Mouse (Mus musculus) ovary, adult 18-20 months (tissue): ENCODE measurements around the gene Aatk.

Experiments used
- DNase-seq: peaks from one replicate; pipeline ENCODE4 v3.0.0; 2022; ENCODE audit warnings: low spot score, mixed read lengths

Gene Aatk

DNA sequence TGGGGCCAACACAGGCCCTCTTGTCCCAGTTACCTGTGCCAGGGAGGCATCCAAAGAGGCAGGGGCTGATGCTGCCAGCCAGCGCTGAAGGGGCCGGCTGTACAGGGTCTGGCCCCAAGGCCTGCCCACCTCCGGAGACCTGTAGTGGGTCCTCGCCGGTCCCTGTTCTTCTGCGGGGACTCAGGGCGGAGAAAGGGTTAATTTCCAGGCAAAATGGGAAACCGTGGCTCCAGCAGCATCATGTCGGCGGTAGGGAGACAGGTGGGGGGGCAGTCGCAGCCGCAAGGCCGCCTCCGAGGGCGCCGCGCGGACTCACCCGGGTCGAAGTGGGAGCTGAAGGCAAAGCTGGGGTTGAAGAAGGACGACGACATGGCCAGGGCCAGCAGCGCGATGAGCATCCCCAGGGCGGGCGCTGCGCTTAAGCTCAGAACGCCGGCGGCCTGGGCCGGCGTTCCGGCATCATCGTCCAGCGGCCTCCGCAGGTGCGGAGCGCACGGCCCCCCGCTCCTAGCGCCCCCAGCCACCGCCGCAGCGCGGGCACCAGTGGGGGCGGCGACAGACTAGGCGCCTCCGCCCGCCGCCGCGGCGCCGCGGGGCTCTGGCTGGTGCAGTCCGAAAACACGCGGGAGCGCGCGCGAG lies at the start of gene Aatk:
Aatk (minus strand) TSS at position 615 of the 639 bp plus-strand sequence.
- DNase-seq: no peak

- peak; percentile 60 for DNase-seq
Measured at GRCm38 (mm10) chr11:120092817-120093591, 46.0 kb upstream of the Aatk start.

DNA sequence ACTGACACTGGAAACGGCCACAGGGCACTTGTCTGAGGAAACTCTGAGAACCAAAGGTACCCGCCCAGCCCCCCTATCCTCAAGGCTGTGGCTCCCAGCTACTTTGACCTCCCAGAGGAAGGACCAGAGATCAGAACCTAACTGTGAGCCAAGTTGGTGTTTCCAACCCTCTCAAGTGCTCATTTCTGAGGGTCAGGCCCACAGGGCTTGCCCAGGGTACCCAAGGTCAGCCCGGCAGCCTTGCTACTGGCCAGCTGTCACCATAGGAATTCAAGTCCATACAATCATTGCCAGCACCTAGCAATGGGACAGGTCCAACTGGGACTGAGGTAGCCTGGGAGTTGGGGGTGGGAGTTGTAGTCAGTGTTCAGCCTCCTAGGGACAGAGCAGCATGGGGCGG lies 43.7 kb upstream of the Aatk start:
- no peak for DNase-seq

GRCm38 (mm10) chr11:120086702-120087152 lies 39.8 kb upstream of the Aatk start, which contains the start of gene Cep131:
Cep131 (minus strand) TSS chr11:120086827.
- peak; percentile 97 for DNase-seq

DNA sequence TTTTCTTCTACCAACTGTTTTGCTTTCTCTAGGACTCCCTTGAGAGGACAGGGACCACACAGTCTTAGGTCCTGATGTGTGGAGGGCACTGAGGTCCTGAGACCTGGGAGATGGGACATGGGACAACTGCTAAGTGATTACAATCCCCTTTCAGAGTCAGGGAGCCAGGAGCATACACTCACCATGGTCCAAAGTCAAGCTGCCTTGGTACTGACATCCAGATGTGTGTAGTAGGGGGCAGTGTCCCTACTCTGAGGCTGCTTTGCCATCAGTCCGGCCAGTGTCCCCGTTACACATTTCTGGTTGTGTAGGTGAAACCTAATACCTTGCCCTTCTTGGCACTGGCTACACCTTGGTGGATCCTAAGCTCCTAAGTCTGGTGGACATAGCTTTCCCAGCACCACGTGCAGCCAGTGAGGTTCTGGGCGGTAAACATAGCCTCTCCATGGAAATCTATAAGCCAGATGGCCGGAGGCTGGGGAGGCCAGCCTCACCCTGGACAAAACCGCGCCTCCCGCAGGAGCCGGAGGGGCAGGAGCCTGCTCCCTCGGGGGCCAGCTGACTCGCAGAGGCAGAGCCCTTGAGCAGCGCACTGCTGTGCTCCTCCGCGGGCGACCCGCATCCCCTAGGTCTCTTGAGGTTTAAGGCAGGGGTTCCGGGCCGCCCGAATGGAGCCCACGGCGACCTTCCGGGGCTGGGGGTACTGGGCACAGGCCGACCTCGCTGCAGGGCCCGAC lies 39.1 kb upstream of the Aatk start:
- DNase-seq: no peak

GRCm38 (mm10) chr11:120080282-120080681 lies 33.3 kb upstream of the Aatk start:
- no peak for DNase-seq

DNA sequence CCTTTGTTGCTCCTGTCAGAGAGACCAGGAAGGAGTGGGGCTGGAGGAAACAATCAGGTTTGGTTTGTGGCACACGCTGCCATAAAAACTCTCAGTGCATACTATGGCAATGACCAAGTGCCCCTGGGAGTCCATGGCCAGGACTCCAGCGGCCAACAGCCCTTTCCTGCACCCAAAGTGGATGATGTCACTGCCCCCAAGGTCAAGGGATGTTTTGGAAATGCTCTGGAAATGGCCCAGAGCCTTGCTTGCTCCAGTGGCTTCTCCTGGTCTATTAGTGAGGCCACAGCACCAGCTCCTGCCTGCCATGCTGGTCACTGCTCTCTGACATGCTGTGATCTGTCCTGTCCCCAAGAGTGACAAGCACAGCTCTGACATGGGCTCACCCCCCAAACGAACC lies 29.2 kb upstream of the Aatk start:
- peak; percentile 68 for DNase-seq

- DNase-seq: no peak
Measured at GRCm38 (mm10) chr11:120072986-120073647, 26.1 kb upstream of the Aatk start.

- peak; percentile 25 for DNase-seq
Measured at GRCm38 (mm10) chr11:120071731-120072320, 24.9 kb upstream of the Aatk start.

DNA sequence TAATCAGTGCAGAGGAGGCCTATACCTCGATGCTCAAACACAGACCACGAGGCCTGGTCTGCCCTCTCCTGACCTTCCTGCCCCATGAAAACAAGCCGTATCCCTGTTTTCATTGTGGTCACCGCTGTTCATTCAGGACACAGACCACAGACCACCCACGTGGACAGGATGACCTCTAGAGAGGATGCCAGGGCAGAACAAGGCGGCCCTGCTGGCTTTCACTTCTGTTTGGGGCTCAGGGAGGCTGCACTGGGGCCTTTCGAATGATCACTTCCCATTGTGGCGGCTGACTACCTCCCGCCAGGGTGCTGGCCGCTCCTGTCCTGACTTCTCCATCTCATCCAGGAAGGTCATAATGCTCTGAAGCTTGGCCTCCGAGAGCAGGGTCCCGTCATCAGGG lies 24.1 kb upstream of the Aatk start:
- DNase-seq: no peak

- no peak for DNase-seq
Measured at GRCm38 (mm10) chr11:120070286-120070930, 23.4 kb upstream of the Aatk start.

- DNase-seq: no peak
Measured at GRCm38 (mm10) chr11:120069261-120069660, 22.3 kb upstream of the Aatk start.

DNA sequence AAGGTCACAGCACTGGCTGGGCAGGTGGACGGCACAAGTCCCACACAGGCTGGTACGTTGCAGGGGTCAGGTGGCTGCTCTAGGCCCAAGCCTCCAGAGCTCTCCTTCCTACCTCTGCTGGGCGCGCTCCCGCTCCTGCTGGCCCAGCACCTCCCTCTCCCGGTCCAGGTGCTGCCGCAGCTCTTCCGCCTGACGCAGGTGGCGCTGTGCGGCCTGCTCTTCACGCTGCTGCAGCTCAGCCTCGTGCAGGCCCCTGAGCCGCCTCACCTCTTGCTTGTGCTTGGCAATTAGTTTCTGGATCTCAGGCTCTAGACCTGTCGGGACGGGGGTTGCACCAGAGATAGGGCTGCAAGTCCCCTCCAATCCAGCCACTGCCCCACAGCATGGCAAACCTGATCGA lies 20.9 kb upstream of the Aatk start:
- no peak for DNase-seq

DNA sequence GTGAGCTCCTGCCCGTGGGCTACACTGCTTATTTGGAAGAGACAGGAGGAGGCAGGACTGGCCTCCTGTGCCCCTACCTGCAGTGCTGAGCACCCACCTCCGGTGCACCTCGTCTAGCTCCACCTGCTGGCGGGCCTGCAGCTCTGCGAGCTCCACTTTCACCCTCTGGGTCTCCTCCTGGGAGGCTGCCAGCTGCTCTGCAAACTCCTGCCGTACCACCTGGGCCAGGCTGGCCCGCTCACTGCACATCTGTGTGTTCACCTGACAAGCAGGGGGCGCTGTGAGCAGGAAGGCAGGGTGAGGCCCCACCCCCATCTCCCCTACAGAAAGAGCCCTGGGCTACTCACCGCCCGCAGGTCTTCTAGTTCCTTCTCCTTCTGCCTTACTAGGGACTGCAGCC lies 18.3 kb upstream of the Aatk start:
- DNase-seq: no peak

GRCm38 (mm10) chr11:120064668-120065040 lies 17.7 kb upstream of the Aatk start:
- no peak for DNase-seq

GRCm38 (mm10) chr11:120064006-120064667 lies 17.2 kb upstream of the Aatk start:
- DNase-seq: no peak

- DNase-seq: no peak
Measured at GRCm38 (mm10) chr11:120063326-120063725, 16.4 kb upstream of the Aatk start.

- DNase-seq: no peak
Measured at GRCm38 (mm10) chr11:120060634-120061033, 13.7 kb upstream of the Aatk start.

- no peak for DNase-seq
Measured at GRCm38 (mm10) chr11:120055953-120056732, 9.2 kb upstream of the Aatk start.

DNA sequence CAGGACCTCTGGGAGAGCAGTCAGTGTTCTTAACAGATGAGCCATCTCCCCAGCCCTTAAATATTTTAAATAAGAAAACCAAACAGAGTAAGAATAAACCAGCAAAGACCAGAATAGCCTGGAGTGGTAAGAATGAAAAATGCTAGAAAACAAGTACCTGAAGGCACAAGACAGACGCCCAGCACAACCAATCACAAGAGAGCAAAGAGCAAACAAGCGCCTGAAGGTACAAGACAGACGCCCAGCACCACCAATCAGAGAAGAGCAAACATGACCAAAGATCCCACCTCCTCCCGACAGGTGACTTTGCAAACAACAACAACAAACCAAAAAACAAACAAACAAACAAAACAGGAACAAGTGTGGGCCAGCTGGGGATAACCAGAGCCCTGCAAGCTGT lies 6.9 kb upstream of the Aatk start:
- DNase-seq: no peak
